Mouse (Mus musculus) heart, adult 2 months (tissue): ENCODE measurements around the gene Large1. TPM values are rescaled to one million over a fixed set of nuclear protein-coding genes. Genes with fewer than 3 reads are reported as not detected.

Source experiments
- DNase-seq, 2 experiments: peaks; one replicate each; pipeline ENCODE4 v3.0.0; 2021
- H3K27ac ChIP-seq: fragments of 200-600 bp; 2 replicates; pipeline ENCODE4 v1.8.1; 2022
- H3K27me3 ChIP-seq: fragments of 200-500 bp; 2 replicates; pipeline ENCODE4 v1.6.1; 2012; ENCODE audit warnings: mild to moderate bottlenecking, low read length, inconsistent platforms, mixed read lengths; ENCODE audit not compliant: control insufficient read depth, insufficient read depth
- H3K36me3 ChIP-seq: fragments of 200-500 bp; 2 replicates; pipeline ENCODE4 v1.6.1; 2012; ENCODE audit warnings: low read length, inconsistent platforms; ENCODE audit not compliant: control insufficient read depth, insufficient read depth
- H3K4me1 ChIP-seq: fragments of 200-500 bp; 2 replicates; pipeline ENCODE4 v1.6.1; 2011; ENCODE audit warnings: low read length; ENCODE audit not compliant: control insufficient read depth, insufficient read depth
- H3K4me3 ChIP-seq: fragments of 200-600 bp; 2 replicates; pipeline ENCODE4 v1.8.1; 2022
- H3K79me2 ChIP-seq: fragments of 200-500 bp; replicated peaks from 2 replicates; pipeline ENCODE4 v1.6.1; 2012; ENCODE audit warnings: mild to moderate bottlenecking, inconsistent platforms, low read length, moderate library complexity, mixed read lengths; ENCODE audit not compliant: control insufficient read depth, insufficient read depth
- H3K9ac ChIP-seq: fragments of 200-500 bp; 2 replicates; pipeline ENCODE4 v1.6.1; 2012; ENCODE audit warnings: low read depth, mild to moderate bottlenecking, control low read depth, inconsistent platforms, low read length, mixed read lengths
- CTCF ChIP-seq: fragments of 200-600 bp; IDR thresholded peaks from 2 replicates; pipeline ENCODE4 v1.8.1; 2022; ENCODE audit warnings: antibody characterized with exemption, mild to moderate bottlenecking, moderate library complexity
- EP300 ChIP-seq: fragments of 200-500 bp; IDR thresholded peaks from 2 replicates; pipeline ENCODE4 v1.6.1; 2011; ENCODE audit warnings: low read depth, low read length, control low read depth; ENCODE audit not compliant: insufficient read depth
- POLR2A ChIP-seq: fragments of 200-500 bp; IDR thresholded peaks from 2 replicates; pipeline ENCODE4 v1.6.1; 2011; ENCODE audit warnings: mild to moderate bottlenecking, low read depth, low read length, control low read depth; ENCODE audit not compliant: insufficient read depth
- WGBS: fragments of 180-500 bp; shearing (Covaris S2); methylation state at CpG from one replicate; pipeline ENCODE4 v1.1.7; 2018; 5-methylcytosine and 5-hydroxymethylcytosine counted together
- intact Hi-C: fragments of 180-260 bp; cut with DNase I; formaldehyde crosslinking; loops from one replicate; pipeline ENCODE4 v1.15.1; 2025
- microRNA-seq, 2 experiments: library from miRNA; unstranded; fragments of <30 nt; microRNA quantifications; one replicate each; pipeline ENCODE4 v1.2.0; 2021
- polyA plus RNA-seq: library from polyadenylated mRNA; depleted of rRNA; stranded (reverse); fragments of >200 nt; gene quantifications from 2 replicates; pipeline ENCODE4 v1.2.3, GENCODE M21; 2012
- total RNA-seq, 2 experiments: library from RNA; stranded (reverse); gene quantifications; 2 replicates each; pipeline ENCODE4 v1.2.3; 2021

Gene Large1
- total and polyA plus RNA-seq, 3 experiments = 20.7 to 42.0 (median 36.0) TPM

- no peak for DNase-seq
- H3K9ac ChIP-seq = no peak overlapping the region
- no peaks in the 10 kb centered on the region for H3K27me3 ChIP-seq
- intact Hi-C loops = no loop called here
- no peaks in the 10 kb centered on the region for H3K4me1 ChIP-seq
- no peak overlapping the region for H3K27ac ChIP-seq
- TF ChIP-seq CTCF = no peak
- no peak for TF ChIP-seq POLR2A
- no peak for TF ChIP-seq EP300
- 89% methylated on average over 4 of the region's 4 CpGs for WGBS
- no peaks in the 10 kb centered on the region for H3K79me2 ChIP-seq
- no peaks in the 10 kb centered on the region for H3K36me3 ChIP-seq
- no peak overlapping the region for H3K4me3 ChIP-seq
Measured at GRCm38 (mm10) chr8:72780644-72781043, 572.7 kb downstream of the Large1 start.

GRCm38 (mm10) chr8:72777797-72778196 lies 575.5 kb downstream of the Large1 start:
- DNase-seq = no peak
- intact Hi-C loops = no loop called here
- Histone ChIP-seq H3K36me3 (no peaks in the 10 kb centered on the region), H3K79me2 (no peaks in the 10 kb centered on the region), H3K27ac (no peak overlapping the region), H3K27me3 (no peaks in the 10 kb centered on the region), H3K9ac (no peak overlapping the region), H3K4me3 (no peak overlapping the region), H3K4me1 (no peaks in the 10 kb centered on the region)
- TF ChIP-seq POLR2A (no peak), CTCF (no peak), EP300 (no peak)
- WGBS = 90% methylated on average over 1 of the region's 1 CpGs

- WGBS = 38% methylated on average over 7 of the region's 7 CpGs
- H3K27ac ChIP-seq = no peak overlapping the region
- intact Hi-C loops = no loop called here
- H3K9ac ChIP-seq = no peak overlapping the region
- H3K4me1 ChIP-seq = no peaks in the 10 kb centered on the region
- DNase-seq = no peak
- no peaks in the 10 kb centered on the region for H3K36me3 ChIP-seq
- H3K79me2 ChIP-seq = no peaks in the 10 kb centered on the region
- H3K4me3 ChIP-seq = no peak overlapping the region
- no peaks in the 10 kb centered on the region for H3K27me3 ChIP-seq
- TF ChIP-seq CTCF (no peak), EP300 (no peak), POLR2A (no peak)
Measured at GRCm38 (mm10) chr8:72766777-72767176, 586.6 kb downstream of the Large1 start.

- no peaks in the 10 kb centered on the region for H3K36me3 ChIP-seq
- WGBS = 84% methylated on average over 4 of the region's 4 CpGs
- H3K4me3 ChIP-seq = no peak overlapping the region
Measured at GRCm38 (mm10) chr8:72765696-72766095, 587.6 kb downstream of the Large1 start.

More at GRCm38 (mm10) chr8:72765696-72766095, 587.6 kb downstream of the Large1 start:
- Histone ChIP-seq H3K27ac (no peak overlapping the region), H3K4me1 (peaks cover 3% of the 10 kb centered on the region; the same call in 1 of the 2 replicates), H3K27me3 (no peaks in the 10 kb centered on the region), H3K9ac (no peak overlapping the region), H3K79me2 (no peaks in the 10 kb centered on the region)
- intact Hi-C loops = no loop called here
- no peak for DNase-seq
- no peak for TF ChIP-seq CTCF
- no peak for TF ChIP-seq EP300
- no peak for TF ChIP-seq POLR2A

Small RNAs within 50 kb of the gene (microRNA-seq; reads per million reads assigned to microRNA genes)
- 0.77 to 1.7 reads per million in 2 experiments for gene Mir28b
